Comparison of ENCODE assay signal across 23 mouse cellular contexts in the genomic region with DNA sequence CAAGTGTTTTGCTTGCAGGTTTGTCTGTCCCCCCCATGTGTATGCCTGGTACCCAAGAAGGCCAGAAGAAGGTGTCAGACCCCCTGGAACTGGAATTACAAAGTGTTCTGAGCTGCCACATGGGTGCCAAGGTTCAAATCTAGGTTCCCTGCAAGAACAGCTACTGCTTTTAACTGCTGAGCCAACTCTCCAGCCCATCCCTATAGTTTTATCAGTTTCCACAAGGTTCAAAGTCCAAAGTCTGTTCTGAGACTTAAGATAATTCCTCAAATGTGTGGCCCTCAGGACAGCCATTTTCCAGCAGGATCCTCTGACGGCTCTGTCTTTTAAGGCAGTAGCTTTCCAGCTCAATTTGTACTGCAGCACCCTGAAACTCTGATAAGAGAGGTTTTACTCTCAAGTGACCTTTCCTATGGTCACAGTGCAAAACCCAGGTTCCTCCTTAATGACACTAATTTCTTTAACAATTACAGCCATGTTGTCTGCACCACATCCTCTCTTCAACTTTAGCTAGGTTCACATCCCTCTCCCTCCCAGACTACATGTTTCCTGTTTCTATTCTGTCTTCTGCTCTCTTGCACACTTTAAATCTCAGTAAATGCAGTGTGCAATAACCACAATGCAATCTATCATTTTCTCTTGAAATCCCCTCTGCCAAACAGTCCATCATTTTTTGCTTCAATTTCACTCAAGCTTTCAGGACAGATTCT. TPM values are rescaled to one million over a fixed set of nuclear protein-coding genes. Genes with fewer than 3 reads are reported as not detected.
DNase-seq lines count a peak whose midpoint lies in the region; ATAC-seq lines count a peak whose summit lies in the region.
"Had no signal": no experiment of that assay in that cellular context is flagged by ENCODE, and none has a peak within 500 bp of the region (broad histone marks: within the 10 kb centered on the region; RNA-seq: fewer than 3 reads in every experiment).

No protein-coding gene starts in this region.

- H3K4me2 ChIP-seq in intestine, embryonic 16.5 days (ENCODE audit: low read depth, low read length): no peak overlapping the region
- H3K4me2 ChIP-seq: heart, embryonic 12.5 days; hindbrain, embryonic 15.5 days; limb, embryonic 12.5 days; midbrain, embryonic 13.5 days had no signal

- WGBS in intestine, embryonic 16.5 days: 61% methylated on average over 1 of the region's 1 CpGs

- ATAC-seq in common myeloid progenitor, adult 5-6 weeks (replicated peaks; ENCODE audit: low read depth, poor library complexity, severe bottlenecking): peak; percentile 36; the same call in 1 of the 2 replicates
- peak; percentile 74 for ATAC-seq in intestine, embryonic 16.5 days
- ATAC-seq: lung, postnatal 0 days; midbrain, embryonic 13.5 days had no signal

- peak; percentile 52 for DNase-seq in CD4-positive, CD25-positive, alpha-beta regulatory T cell, adult 2 months (ENCODE audit: low read depth, low spot score)
- peak; percentile 17 for DNase-seq in splenic B cell, adult 2 months (ENCODE audit: low read depth, low spot score)
- DNase-seq in spleen, postnatal 14 days (ENCODE audit: low spot score in 2 of 2): no peak
- DNase-seq in ovary, postnatal 10 days (ENCODE audit: low spot score): no peak
- no peak for DNase-seq in right cerebral cortex, adult 18-20 months
- DNase-seq: adrenal gland, postnatal 25 days; cerebellum, adult 11 months; cerebellum, postnatal 25 days; gastrocnemius, adult 2 months; heart, postnatal 36 days; kidney, adult 9 months; kidney, postnatal 36 days; retina, postnatal 1 day had no signal

- no peaks in the 10 kb centered on the region for H3K36me3 ChIP-seq in intestine, embryonic 16.5 days (ENCODE audit: control insufficient read depth, insufficient read depth, low read length)
- no peaks in the 10 kb centered on the region for H3K36me3 ChIP-seq in splenic B cell, adult 2 months (ENCODE audit: control insufficient read depth, insufficient read depth, low read length, poor library complexity, severe bottlenecking)
- H3K36me3 ChIP-seq: heart, embryonic 12.5 days; hindbrain, embryonic 15.5 days; limb, embryonic 12.5 days; midbrain, embryonic 13.5 days had no signal

- H3K27ac ChIP-seq in intestine, embryonic 16.5 days (ENCODE audit: low read length): peak overlapping the region; percentile 89
- H3K27ac ChIP-seq: gastrocnemius, adult 2 months; hindbrain, embryonic 15.5 days; left cerebral cortex, adult 2 months; limb, embryonic 12.5 days; midbrain, embryonic 13.5 days had no signal

- no peaks in the 10 kb centered on the region for H3K27me3 ChIP-seq in intestine, embryonic 16.5 days (replicated peaks; ENCODE audit: control insufficient read depth, insufficient read depth, low read length)
- H3K27me3 ChIP-seq in splenic B cell, adult 2 months (ENCODE audit: control insufficient read depth, insufficient read depth, low read length, poor library complexity, severe bottlenecking): no peaks in the 10 kb centered on the region
- H3K27me3 ChIP-seq: CH12.LX; heart, embryonic 12.5 days; hindbrain, embryonic 15.5 days; limb, embryonic 12.5 days; midbrain, embryonic 13.5 days had no signal

- H3K9me3 ChIP-seq in intestine, embryonic 16.5 days (ENCODE audit: control insufficient read depth, low read length): no peaks in the 10 kb centered on the region; the same call in 1 of the 2 replicates
- H3K9me3 ChIP-seq: heart, embryonic 12.5 days; hindbrain, embryonic 15.5 days; limb, embryonic 12.5 days; midbrain, embryonic 13.5 days had no signal

- H3K4me3 ChIP-seq in intestine, embryonic 16.5 days (ENCODE audit: low read length): no peak overlapping the region
- H3K4me3 ChIP-seq: gastrocnemius, adult 2 months; heart, embryonic 12.5 days; hindbrain, embryonic 15.5 days; left cerebral cortex, adult 2 months; limb, embryonic 12.5 days; midbrain, embryonic 13.5 days; myocyte had no signal

- H3K9ac ChIP-seq in intestine, embryonic 16.5 days (ENCODE audit: low read depth, low read length): no peak overlapping the region
- H3K9ac ChIP-seq: heart, embryonic 12.5 days; hindbrain, embryonic 15.5 days; limb, embryonic 12.5 days; midbrain, embryonic 13.5 days had no signal

- peaks cover 25% of the 10 kb centered on the region for H3K4me1 ChIP-seq in intestine, embryonic 16.5 days (ENCODE audit: control insufficient read depth, insufficient read depth, low read length)
- H3K4me1 ChIP-seq: limb, embryonic 12.5 days had no signal

RNA-seq across cellular contexts. Expression of a gene that starts 28.4 kb away (rescaled TPM):
- total RNA-seq in common myeloid progenitor, adult 5-6 weeks (2017): 57.7 and 83.4 TPM in 2 replicates
- polyA plus RNA-seq in intestine, embryonic 16.5 days (2015; fragmentation: Nextera tagmentation; extraction: Ambion mirVana): 33.1 and 33.5 TPM in 2 replicates

Comparison
In these comparisons a context has a peak if more than half of its experiments do, and no peak if none do; other contexts are left out.
1. DNase-seq: peak in CD4-positive, CD25-positive, alpha-beta regulatory T cell, adult 2 months (single experiment) and splenic B cell, adult 2 months (single experiment); none in spleen, postnatal 14 days (0 of 2), ovary, postnatal 10 days (single experiment) and right cerebral cortex, adult 18-20 months (single experiment).